Mouse (Mus musculus) neural tube, embryonic 15.5 days (tissue): ENCODE measurements around the gene Olfr1154. TPM values are rescaled to one million over a fixed set of nuclear protein-coding genes. Genes with fewer than 3 reads are reported as not detected.

Source experiments
- ATAC-seq: fragments of 200-750 bp; cut with Nextera tagmentation; 2 replicates; pipeline ENCODE4 v1.8.0; 2017; ENCODE audit warnings: mild to moderate bottlenecking, moderate TSS enrichment, moderate library complexity; ENCODE audit not compliant: low FRiP score
- H3K27ac ChIP-seq: fragments of 300-500 bp; sonication (generic); replicated peaks from 2 replicates; pipeline ENCODE4 v1.5.1; 2015; ENCODE audit warnings: mild to moderate bottlenecking, inconsistent platforms
- H3K27me3 ChIP-seq: fragments of 300-500 bp; sonication (generic); replicated peaks from 2 replicates; pipeline ENCODE4 v1.6.1; 2015; ENCODE audit warnings: inconsistent platforms
- H3K36me3 ChIP-seq: fragments of 300-500 bp; sonication (generic); 2 replicates; pipeline ENCODE4 v1.6.1; 2015; ENCODE audit warnings: inconsistent platforms
- H3K4me1 ChIP-seq: fragments of 300-500 bp; sonication (generic); 2 replicates; pipeline ENCODE4 v1.6.1; 2015; ENCODE audit warnings: inconsistent platforms
- H3K4me2 ChIP-seq: fragments of 300-500 bp; sonication (generic); 2 replicates; pipeline ENCODE4 v1.6.1; 2015; ENCODE audit warnings: inconsistent platforms, mild to moderate bottlenecking, moderate library complexity
- H3K4me3 ChIP-seq: fragments of 300-500 bp; sonication (generic); replicated peaks from 2 replicates; pipeline ENCODE4 v1.5.1; 2015; ENCODE audit warnings: mild to moderate bottlenecking, inconsistent platforms
- H3K9ac ChIP-seq: fragments of 300-500 bp; sonication (generic); replicated peaks from 2 replicates; pipeline ENCODE4 v1.6.1; 2015; ENCODE audit warnings: mild to moderate bottlenecking, inconsistent platforms
- H3K9me3 ChIP-seq: fragments of 300-500 bp; sonication (generic); replicated peaks from 2 replicates; pipeline ENCODE4 v1.6.1; 2016; ENCODE audit warnings: inconsistent platforms
- WGBS: fragments of 180-500 bp; shearing (Covaris S2); methylation state at CpG from one replicate; pipeline ENCODE4 v1.1.7; 2015; ENCODE audit warnings: mixed read lengths; 5-methylcytosine and 5-hydroxymethylcytosine counted together
- polyA plus RNA-seq: library from polyadenylated mRNA; unstranded; fragments of >200 nt; fragmentation: Nextera tagmentation; extraction: Ambion mirVana; gene quantifications from 2 replicates; pipeline ENCODE4 v1.2.1, GENCODE M21; 2015

Gene Olfr1154
- polyA plus RNA-seq: not detected in 2 replicates

DNA sequence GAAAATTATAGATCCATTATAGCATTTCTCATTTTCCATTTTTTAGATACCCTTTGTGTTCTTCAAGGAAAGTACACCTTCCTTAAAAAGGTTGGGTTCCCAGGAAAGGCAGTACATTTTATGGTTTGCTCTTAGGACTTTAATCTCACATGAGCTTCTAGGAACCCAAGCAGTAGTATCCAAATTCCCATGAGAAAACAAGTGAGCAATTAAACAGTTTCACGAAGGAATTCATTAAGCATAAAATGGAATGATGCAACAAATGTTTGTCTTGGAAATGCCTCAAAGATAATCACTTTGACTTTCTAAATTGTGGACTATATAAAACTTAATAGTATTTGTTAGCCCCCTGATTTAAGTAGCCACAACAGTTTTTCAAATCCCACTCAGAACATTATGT lies at the start of gene Olfr1154:
Gene Olfr1154, minus strand, starts transcription at position 101 of the 400 bp plus-strand sequence.
- no peak for ATAC-seq
- Histone ChIP-seq H3K27ac (no peak within 1 kb of the TSS), H3K4me2 (no peak within 1 kb of the TSS), H3K4me1 (no peaks in the 10 kb centered on the region), H3K4me3 (no peak within 1 kb of the TSS), H3K9ac (no peak within 1 kb of the TSS), H3K36me3 (no peaks in the 10 kb centered on the region), H3K27me3 (no peaks in the 10 kb centered on the region), H3K9me3 (no peaks in the 10 kb centered on the region)
- 83% methylated on average over 1 of the region's 1 CpGs for WGBS

DNA sequence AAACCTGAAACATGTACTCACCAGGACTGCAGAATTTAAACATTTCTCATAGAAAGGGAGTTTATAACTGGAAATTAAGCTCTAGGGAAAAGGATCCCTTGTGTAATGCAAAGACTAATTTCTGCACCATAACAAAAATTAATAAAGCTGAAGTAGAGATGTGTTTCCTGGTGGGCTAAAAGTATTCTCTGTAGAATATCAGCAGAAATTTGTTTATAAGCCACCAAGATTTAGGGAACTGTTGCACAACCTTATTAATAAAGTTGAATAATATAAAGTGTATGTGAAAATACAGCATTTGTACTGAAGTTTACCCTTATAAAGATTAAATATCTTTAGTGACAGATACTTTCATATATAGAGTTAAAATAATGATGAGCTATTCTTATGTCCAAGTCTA lies 48.0 kb upstream of the Olfr1154 start, which contains the start of gene Olfr1156:
Gene Olfr1156, minus strand, starts transcription at position 101 of the 400 bp plus-strand sequence.
- H3K4me1 ChIP-seq: no peaks in the 10 kb centered on the region
- no peak for ATAC-seq
- H3K9me3 ChIP-seq: no peaks in the 10 kb centered on the region
- no peaks in the 10 kb centered on the region for H3K36me3 ChIP-seq
- H3K9ac ChIP-seq: no peak within 1 kb of the TSS
- no peak within 1 kb of the TSS for H3K4me2 ChIP-seq
- H3K27me3 ChIP-seq: no peaks in the 10 kb centered on the region
- H3K4me3 ChIP-seq: no peak within 1 kb of the TSS
- H3K27ac ChIP-seq: no peak within 1 kb of the TSS

DNA sequence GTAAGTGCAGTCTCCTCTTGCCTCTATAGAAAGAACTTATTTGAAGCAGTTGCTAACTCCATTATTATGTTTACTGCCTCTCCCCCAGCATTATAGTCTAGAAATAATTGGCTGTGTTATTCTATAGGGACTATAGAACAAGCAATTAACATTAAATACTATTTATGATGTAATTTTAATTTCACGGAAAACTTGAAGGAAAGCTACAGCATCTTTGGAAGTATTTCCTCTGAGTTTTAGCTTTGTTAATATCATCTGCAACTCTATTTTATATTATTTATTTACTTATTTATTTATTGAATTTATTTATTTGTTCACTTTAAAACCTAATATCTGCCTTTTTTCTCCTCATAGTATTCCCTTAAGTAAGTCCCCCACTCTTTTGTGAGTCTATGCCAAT lies 40.1 kb upstream of the Olfr1154 start, which contains the start of gene Olfr1155:
Gene Olfr1155, minus strand, starts transcription at position 101 of the 400 bp plus-strand sequence.
- no peaks in the 10 kb centered on the region for H3K36me3 ChIP-seq
- no peak within 1 kb of the TSS for H3K27ac ChIP-seq
- H3K9ac ChIP-seq: no peak within 1 kb of the TSS
- no peaks in the 10 kb centered on the region for H3K4me1 ChIP-seq
- 93% methylated on average over 1 of the region's 1 CpGs for WGBS
- no peaks in the 10 kb centered on the region for H3K9me3 ChIP-seq
- no peak within 1 kb of the TSS for H3K4me2 ChIP-seq
- no peaks in the 10 kb centered on the region for H3K27me3 ChIP-seq
- no peak within 1 kb of the TSS for H3K4me3 ChIP-seq
- no peak for ATAC-seq

DNA sequence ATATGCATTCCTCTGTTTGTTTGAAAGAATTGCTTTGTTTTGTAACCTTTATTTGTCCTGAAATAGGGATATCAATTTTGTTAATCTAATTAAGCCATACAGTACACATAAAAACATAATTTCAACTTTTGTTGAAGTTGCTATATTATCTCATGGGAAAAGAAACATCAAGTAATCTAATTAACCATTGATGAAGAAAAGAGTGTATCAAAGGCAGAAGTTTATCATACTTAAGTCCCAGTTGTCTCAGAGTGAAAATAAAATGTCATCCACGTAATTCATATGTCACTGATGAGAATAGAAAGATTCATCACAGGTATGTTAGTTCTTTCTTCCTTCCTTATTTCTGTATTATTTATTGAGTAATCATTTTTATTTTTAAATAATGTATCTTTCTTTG lies 10.3 kb downstream of the Olfr1154 start, which contains the start of gene Olfr1153:
Gene Olfr1153, plus strand, starts transcription at position 301 of the 400 bp plus-strand sequence.
- H3K36me3 ChIP-seq: no peaks in the 10 kb centered on the region
- H3K4me2 ChIP-seq: no peak within 1 kb of the TSS
- H3K9me3 ChIP-seq: no peaks in the 10 kb centered on the region
- no peak within 1 kb of the TSS for H3K4me3 ChIP-seq
- H3K9ac ChIP-seq: no peak within 1 kb of the TSS
- 80% methylated on average over 1 of the region's 1 CpGs for WGBS
- no peak for ATAC-seq
- no peaks in the 10 kb centered on the region for H3K4me1 ChIP-seq
- H3K27me3 ChIP-seq: no peaks in the 10 kb centered on the region
- H3K27ac ChIP-seq: no peak within 1 kb of the TSS

DNA sequence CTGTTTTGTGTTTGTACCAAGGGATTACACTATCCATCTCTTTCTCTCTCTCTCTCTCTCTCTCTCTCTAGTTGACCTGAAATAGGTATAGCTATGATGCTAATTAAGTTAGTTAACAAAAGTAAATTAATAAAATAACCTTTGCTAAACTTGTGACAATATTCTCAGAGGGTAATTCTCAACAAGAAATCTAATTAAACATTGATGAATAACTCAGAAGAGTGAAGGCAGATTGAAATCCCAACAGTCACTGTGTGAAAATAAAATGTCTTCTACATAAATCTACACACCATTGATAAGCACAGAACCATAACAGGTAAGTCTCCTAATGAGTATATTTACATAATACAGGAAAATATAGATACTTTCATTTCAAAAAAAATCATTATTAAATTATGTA lies 38.8 kb downstream of the Olfr1154 start, which contains the start of gene Olfr1152:
Gene Olfr1152, plus strand, starts transcription at position 301 of the 400 bp plus-strand sequence.
- no peak for ATAC-seq
- H3K27me3 ChIP-seq: no peaks in the 10 kb centered on the region
- no peaks in the 10 kb centered on the region for H3K36me3 ChIP-seq
- H3K27ac ChIP-seq: no peak within 1 kb of the TSS
- H3K4me1 ChIP-seq: no peaks in the 10 kb centered on the region
- H3K4me2 ChIP-seq: no peak within 1 kb of the TSS
- no peaks in the 10 kb centered on the region for H3K9me3 ChIP-seq
- H3K4me3 ChIP-seq: no peak within 1 kb of the TSS
- no peak within 1 kb of the TSS for H3K9ac ChIP-seq

DNA sequence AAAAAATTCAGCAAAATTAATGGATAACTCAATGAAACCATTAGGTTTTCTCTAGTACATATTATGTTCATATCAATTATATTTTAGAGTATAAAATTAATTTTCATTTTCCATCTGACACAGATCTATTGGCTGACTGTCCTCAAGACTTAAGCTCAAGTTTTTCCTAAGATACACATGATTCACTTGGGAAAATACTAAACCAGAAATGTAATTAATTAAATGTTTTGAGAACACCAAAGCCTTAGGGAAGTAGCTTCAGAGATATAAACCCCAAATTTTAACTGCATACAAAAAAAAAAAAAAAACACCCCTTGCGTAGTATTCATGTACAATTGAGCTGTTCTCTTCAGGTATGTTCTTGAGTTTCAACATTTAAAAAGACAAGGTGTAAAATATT lies 49.4 kb downstream of the Olfr1154 start, which contains the start of gene Olfr1151:
Gene Olfr1151, plus strand, starts transcription at position 301 of the 400 bp plus-strand sequence.
- Histone ChIP-seq H3K27ac (no peak within 1 kb of the TSS), H3K9me3 (no peaks in the 10 kb centered on the region), H3K4me1 (no peaks in the 10 kb centered on the region), H3K4me2 (no peak within 1 kb of the TSS), H3K9ac (no peak within 1 kb of the TSS), H3K36me3 (no peaks in the 10 kb centered on the region), H3K27me3 (no peaks in the 10 kb centered on the region), H3K4me3 (no peak within 1 kb of the TSS)
- WGBS: 94% methylated on average over 1 of the region's 1 CpGs
- no peak for ATAC-seq

Other genes with a start within 250 kb of the Olfr1154 start
- not detected in 2 replicates for gene Olfr1134, start 246.7 kb downstream of the Olfr1154 start, polyA plus RNA-seq
- gene Olfr1135, start 231.5 kb downstream of the Olfr1154 start, polyA plus RNA-seq: not detected in 2 replicates
- gene Olfr1136, start 211.2 kb downstream of the Olfr1154 start, polyA plus RNA-seq: not detected in 2 replicates
- not detected in 2 replicates for gene Olfr1137, start 192.0 kb downstream of the Olfr1154 start, polyA plus RNA-seq
- gene Olfr1138, start 165.2 kb downstream of the Olfr1154 start, polyA plus RNA-seq: not detected in 2 replicates
- gene Olfr1140, start 161.4 kb downstream of the Olfr1154 start, polyA plus RNA-seq: not detected in 2 replicates
- gene Olfr1141, start 151.2 kb downstream of the Olfr1154 start, polyA plus RNA-seq: not detected in 2 replicates
- not detected in 2 replicates for gene Olfr152, start 125.7 kb downstream of the Olfr1154 start, polyA plus RNA-seq
- gene Olfr1143, start 104.6 kb downstream of the Olfr1154 start, polyA plus RNA-seq: not detected in 2 replicates
- gene Olfr1145, start 95.3 kb downstream of the Olfr1154 start, polyA plus RNA-seq: not detected in 2 replicates
- not detected in 2 replicates for gene Olfr1148, start 74.6 kb downstream of the Olfr1154 start, polyA plus RNA-seq
- not detected in 2 replicates for gene Olfr1150-ps1, start 61.2 kb downstream of the Olfr1154 start, polyA plus RNA-seq
- not detected in 2 replicates for gene Olfr1151, start 49.3 kb downstream of the Olfr1154 start, polyA plus RNA-seq
- not detected in 2 replicates for gene Olfr1152, start 38.7 kb downstream of the Olfr1154 start, polyA plus RNA-seq
- not detected in 2 replicates for gene Olfr1153, start 10.2 kb downstream of the Olfr1154 start, polyA plus RNA-seq
- gene Olfr1155, start 40.0 kb upstream of the Olfr1154 start, polyA plus RNA-seq: not detected in 2 replicates
- gene Olfr1156, start 47.9 kb upstream of the Olfr1154 start, polyA plus RNA-seq: not detected in 2 replicates
- gene Olfr1157, start 63.1 kb upstream of the Olfr1154 start, polyA plus RNA-seq: not detected in 2 replicates
- not detected in 2 replicates for gene Olfr74, start 69.5 kb upstream of the Olfr1154 start, polyA plus RNA-seq
- not detected in 2 replicates for gene Olfr1158, start 84.9 kb upstream of the Olfr1154 start, polyA plus RNA-seq
- gene Olfr1160, start 103.1 kb upstream of the Olfr1154 start, polyA plus RNA-seq: not detected in 2 replicates
- gene Olfr1161, start 117.6 kb upstream of the Olfr1154 start, polyA plus RNA-seq: not detected in 2 replicates
- gene Olfr73, start 132.5 kb upstream of the Olfr1154 start, polyA plus RNA-seq: not detected in 2 replicates
- gene Olfr1162, start 146.0 kb upstream of the Olfr1154 start, polyA plus RNA-seq: not detected in 2 replicates
- gene Olfr1163, start 166.7 kb upstream of the Olfr1154 start, polyA plus RNA-seq: not detected in 2 replicates
- not detected in 2 replicates for gene Olfr1164, start 188.8 kb upstream of the Olfr1154 start, polyA plus RNA-seq
- not detected in 2 replicates for gene Olfr1166, start 223.1 kb upstream of the Olfr1154 start, polyA plus RNA-seq